Mouse (Mus musculus): ENCODE data around the gene Macf1. TPM values are rescaled to one million over a fixed set of nuclear protein-coding genes. Genes with fewer than 3 reads are reported as not detected.
A peak's percentile ranks its signal among the peaks of the same experiment; 100 is the strongest.

The Macf1 gene
- polyA plus RNA-seq, 1 experiment from 2014 or later = 69.9 TPM

- H3K4me2 ChIP-seq = no peak overlapping the region
- WGBS = 84% methylated on average over 4 of the region's 4 CpGs
- ATAC-seq (ENCODE audit: insufficient number of reproducible peaks, low FRiP score) = no peak
- H3K27me3 ChIP-seq (replicated peaks) = no peaks in the 10 kb centered on the region
- H3K27ac ChIP-seq (ENCODE audit: poor library complexity, severe bottlenecking) = no peak overlapping the region
- no peaks in the 10 kb centered on the region for H3K9me3 ChIP-seq (replicated peaks)
- H3K4me1 ChIP-seq (replicated peaks) = no peaks in the 10 kb centered on the region
- H3K9ac ChIP-seq = no peak overlapping the region
- no peak overlapping the region for H3K4me3 ChIP-seq
- H3K36me3 ChIP-seq = peaks cover 85% of the 10 kb centered on the region
Measured at GRCm38 (mm10) chr4:123382051-123382450, 302.1 kb downstream of the Macf1 start.

DNA sequence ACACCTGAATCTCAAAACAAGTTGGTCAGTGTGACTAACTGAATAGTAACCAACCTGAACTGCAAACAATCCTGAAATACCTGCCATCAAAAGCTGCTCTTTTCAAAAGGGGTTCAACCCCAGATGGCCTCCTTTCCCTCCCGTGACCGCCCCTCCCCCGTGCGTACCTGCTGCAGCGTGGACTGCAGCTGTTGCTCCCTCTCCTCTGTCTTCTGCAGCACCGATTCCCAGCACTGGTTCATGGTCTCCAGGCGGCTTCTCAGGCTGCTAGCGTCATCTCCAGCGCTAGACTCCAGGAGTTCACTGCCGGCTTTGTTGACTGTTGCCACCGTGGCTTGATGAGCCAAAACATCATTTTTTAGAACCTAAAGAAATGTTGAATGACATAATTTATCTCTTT, 302.6 kb downstream of the Macf1 start:
- no peak overlapping the region for H3K4me3 ChIP-seq
- H3K9me3 ChIP-seq (replicated peaks) = no peaks in the 10 kb centered on the region
- no peak for ATAC-seq (ENCODE audit: insufficient number of reproducible peaks, low FRiP score)
- H3K4me1 ChIP-seq (replicated peaks) = no peaks in the 10 kb centered on the region
- no peak overlapping the region for H3K27ac ChIP-seq (ENCODE audit: poor library complexity, severe bottlenecking)
- 93% methylated on average over 11 of the region's 11 CpGs for WGBS
- no peaks in the 10 kb centered on the region for H3K27me3 ChIP-seq (replicated peaks)
- no peak overlapping the region for H3K4me2 ChIP-seq
- no peak overlapping the region for H3K9ac ChIP-seq
- H3K36me3 ChIP-seq = peaks cover 85% of the 10 kb centered on the region

- H3K4me2 ChIP-seq = no peak overlapping the region
- 91% methylated on average over 3 of the region's 3 CpGs for WGBS
- no peak overlapping the region for H3K4me3 ChIP-seq
- no peaks in the 10 kb centered on the region for H3K27me3 ChIP-seq (replicated peaks)
- no peak overlapping the region for H3K9ac ChIP-seq
- no peaks in the 10 kb centered on the region for H3K4me1 ChIP-seq (replicated peaks)
- peaks cover 86% of the 10 kb centered on the region for H3K36me3 ChIP-seq
- no peaks in the 10 kb centered on the region for H3K9me3 ChIP-seq (replicated peaks)
- ATAC-seq (ENCODE audit: insufficient number of reproducible peaks, low FRiP score) = no peak
- H3K27ac ChIP-seq (ENCODE audit: poor library complexity, severe bottlenecking) = no peak overlapping the region
Measured at GRCm38 (mm10) chr4:123376031-123376430, 308.1 kb downstream of the Macf1 start.

DNA sequence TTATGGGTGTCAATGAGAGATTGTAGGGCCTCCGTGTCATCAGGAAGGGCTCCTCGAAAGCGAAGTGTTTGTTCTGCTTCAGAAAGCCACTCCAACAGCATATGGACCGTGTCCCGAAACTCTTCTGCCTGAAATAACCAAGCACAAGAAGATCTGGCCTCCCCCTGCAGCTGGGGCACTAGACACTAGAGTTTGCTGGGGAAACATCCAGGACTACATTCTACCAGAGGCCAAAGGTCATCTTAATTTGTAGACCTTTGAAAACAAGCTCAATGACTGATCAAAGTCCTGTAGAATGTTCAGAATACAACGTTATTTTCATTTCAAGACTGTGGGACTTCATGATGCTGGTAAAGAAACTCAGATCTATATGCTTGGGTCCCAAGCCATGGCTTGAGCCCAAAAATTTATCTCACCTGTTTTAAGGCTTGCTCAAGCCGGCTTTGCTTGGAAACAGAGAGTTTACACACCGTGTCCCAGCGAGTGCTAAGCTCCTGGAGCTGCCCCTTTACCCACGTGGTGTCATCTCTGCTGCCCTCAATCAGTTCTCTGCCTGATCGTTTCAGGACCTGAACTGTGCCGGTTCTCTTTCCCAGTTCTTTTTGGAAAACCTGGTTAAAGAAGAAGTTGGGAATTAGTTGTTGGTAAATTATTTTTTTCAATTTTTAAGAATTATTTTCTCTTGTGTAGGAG, 309.7 kb downstream of the Macf1 start:
- Histone ChIP-seq H3K9me3 (replicated peaks) (no peaks in the 10 kb centered on the region), H3K9ac (no peak overlapping the region), H3K27me3 (replicated peaks) (no peaks in the 10 kb centered on the region), H3K27ac (ENCODE audit: poor library complexity, severe bottlenecking) (no peak overlapping the region), H3K36me3 (peaks cover 92% of the 10 kb centered on the region), H3K4me1 (replicated peaks) (no peaks in the 10 kb centered on the region), H3K4me3 (no peak overlapping the region), H3K4me2 (no peak overlapping the region)
- ATAC-seq (ENCODE audit: insufficient number of reproducible peaks, low FRiP score) = no peak
- WGBS = 92% methylated on average over 12 of the region's 12 CpGs

GRCm38 (mm10) chr4:123363555-123363954, 320.6 kb downstream of the Macf1 start:
- no peaks in the 10 kb centered on the region for H3K27me3 ChIP-seq (replicated peaks)
- H3K27ac ChIP-seq (ENCODE audit: poor library complexity, severe bottlenecking) = no peak overlapping the region
- no peaks in the 10 kb centered on the region for H3K9me3 ChIP-seq (replicated peaks)
- no peak overlapping the region for H3K9ac ChIP-seq
- H3K4me2 ChIP-seq = no peak overlapping the region
- no peak for ATAC-seq (ENCODE audit: insufficient number of reproducible peaks, low FRiP score)
- WGBS = 91% methylated on average over 4 of the region's 4 CpGs
- no peak overlapping the region for H3K4me3 ChIP-seq
- H3K36me3 ChIP-seq = peaks cover 88% of the 10 kb centered on the region
- no peaks in the 10 kb centered on the region for H3K4me1 ChIP-seq (replicated peaks)

DNA sequence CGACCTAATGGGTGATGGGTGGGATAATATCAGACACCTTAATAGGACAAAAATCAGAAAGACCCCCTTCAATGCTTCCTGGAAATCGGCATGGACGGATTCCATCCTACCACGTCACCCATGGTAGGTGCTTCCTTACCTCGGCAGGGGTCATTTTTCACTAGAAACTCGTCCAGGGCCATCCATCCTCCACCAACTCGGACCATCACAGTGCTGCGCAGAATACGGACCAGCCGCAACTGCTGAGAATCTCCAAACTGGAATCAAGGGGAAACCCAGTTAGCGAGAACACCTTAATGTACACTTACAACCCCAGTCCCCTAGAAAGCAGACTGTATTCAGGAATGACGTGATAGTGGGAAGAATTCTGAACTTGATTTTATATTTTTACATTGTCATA, 323.4 kb downstream of the Macf1 start:
- Histone ChIP-seq H3K4me1 (replicated peaks) (no peaks in the 10 kb centered on the region), H3K27me3 (replicated peaks) (no peaks in the 10 kb centered on the region), H3K4me2 (no peak overlapping the region), H3K9ac (no peak overlapping the region), H3K36me3 (peaks cover 82% of the 10 kb centered on the region), H3K27ac (ENCODE audit: poor library complexity, severe bottlenecking) (no peak overlapping the region), H3K9me3 (replicated peaks) (no peaks in the 10 kb centered on the region), H3K4me3 (no peak overlapping the region)
- WGBS = 92% methylated on average over 12 of the region's 12 CpGs
- no peak for ATAC-seq (ENCODE audit: insufficient number of reproducible peaks, low FRiP score)

- no peaks in the 10 kb centered on the region for H3K4me1 ChIP-seq (replicated peaks)
- H3K9me3 ChIP-seq (replicated peaks) = no peaks in the 10 kb centered on the region
- no peak for ATAC-seq (ENCODE audit: insufficient number of reproducible peaks, low FRiP score)
- no peak overlapping the region for H3K4me3 ChIP-seq
- peaks cover 83% of the 10 kb centered on the region for H3K36me3 ChIP-seq
- H3K4me2 ChIP-seq = no peak overlapping the region
- H3K27ac ChIP-seq (ENCODE audit: poor library complexity, severe bottlenecking) = no peak overlapping the region
- H3K9ac ChIP-seq = no peak overlapping the region
- H3K27me3 ChIP-seq (replicated peaks) = no peaks in the 10 kb centered on the region
- 93% methylated on average over 7 of the region's 7 CpGs for WGBS
Measured at GRCm38 (mm10) chr4:123358613-123359012, 325.5 kb downstream of the Macf1 start.

DNA sequence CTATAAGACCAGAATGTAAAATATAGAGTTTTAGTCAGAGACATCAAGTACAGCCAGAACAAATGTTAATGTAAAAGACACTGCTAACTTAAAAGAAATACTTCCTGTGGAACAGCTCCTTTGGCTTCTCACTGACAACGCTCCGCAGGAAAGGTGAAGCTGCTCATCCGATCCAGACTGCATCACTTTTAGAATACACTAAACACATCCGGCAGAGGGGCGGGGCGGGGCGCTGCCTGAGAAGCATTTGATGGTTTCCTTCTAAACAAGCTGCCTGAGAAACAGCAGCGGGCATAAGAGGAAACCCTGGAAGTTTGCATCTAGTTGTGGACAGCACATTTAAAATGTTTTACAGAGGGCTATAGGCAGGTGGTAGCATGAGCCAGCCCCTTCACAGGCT, 328.2 kb downstream of the Macf1 start:
- Histone ChIP-seq H3K27me3 (replicated peaks) (no peaks in the 10 kb centered on the region), H3K36me3 (peaks cover 82% of the 10 kb centered on the region), H3K4me3 (no peak overlapping the region), H3K4me1 (replicated peaks) (no peaks in the 10 kb centered on the region), H3K4me2 (no peak overlapping the region), H3K9me3 (replicated peaks) (no peaks in the 10 kb centered on the region), H3K27ac (ENCODE audit: poor library complexity, severe bottlenecking) (no peak overlapping the region), H3K9ac (no peak overlapping the region)
- WGBS = 89% methylated on average over 8 of the region's 8 CpGs
- ATAC-seq (ENCODE audit: insufficient number of reproducible peaks, low FRiP score) = no peak

- 79% methylated on average over 8 of the region's 10 CpGs for WGBS
- no peak overlapping the region for H3K27ac ChIP-seq (ENCODE audit: poor library complexity, severe bottlenecking)
- H3K27me3 ChIP-seq (replicated peaks) = no peaks in the 10 kb centered on the region
- H3K36me3 ChIP-seq = peaks cover 83% of the 10 kb centered on the region
- H3K4me2 ChIP-seq = no peak overlapping the region
- no peaks in the 10 kb centered on the region for H3K4me1 ChIP-seq (replicated peaks)
- H3K9ac ChIP-seq = no peak overlapping the region
- no peak for ATAC-seq (ENCODE audit: insufficient number of reproducible peaks, low FRiP score)
- no peaks in the 10 kb centered on the region for H3K9me3 ChIP-seq (replicated peaks)
- H3K4me3 ChIP-seq = no peak overlapping the region
Measured at GRCm38 (mm10) chr4:123353271-123353877, 330.8 kb downstream of the Macf1 start.

DNA sequence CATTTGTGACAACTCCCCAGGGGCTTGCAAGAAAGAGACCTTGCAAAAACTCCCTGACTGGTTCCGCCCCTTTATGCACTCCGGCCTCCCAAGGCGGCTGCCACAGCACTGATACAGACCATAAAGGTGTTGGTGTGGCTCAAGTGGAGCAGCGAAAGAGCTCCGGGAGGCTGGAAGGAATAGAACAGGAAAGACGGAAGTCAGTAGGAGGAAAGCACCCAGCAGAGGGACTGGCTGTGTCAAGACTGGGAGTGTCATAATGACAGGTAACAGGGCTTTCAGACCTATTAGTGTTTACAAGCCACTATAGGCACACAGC, 340.7 kb downstream of the Macf1 start:
- Histone ChIP-seq H3K4me1 (replicated peaks) (peaks cover 11% of the 10 kb centered on the region; the same call in 1 of the 2 replicates), H3K4me3 (peak overlapping the region; percentile 57), H3K36me3 (peaks cover 4% of the 10 kb centered on the region), H3K9ac (peak overlapping the region; percentile 53), H3K27ac (ENCODE audit: poor library complexity, severe bottlenecking) (no peak overlapping the region), H3K9me3 (replicated peaks) (no peaks in the 10 kb centered on the region), H3K27me3 (replicated peaks) (peaks cover 36% of the 10 kb centered on the region), H3K4me2 (peak overlapping the region; percentile 97)
- WGBS = 2% methylated on average over 6 of the region's 6 CpGs
- peak; percentile 28 for ATAC-seq (ENCODE audit: insufficient number of reproducible peaks, low FRiP score)

DNA sequence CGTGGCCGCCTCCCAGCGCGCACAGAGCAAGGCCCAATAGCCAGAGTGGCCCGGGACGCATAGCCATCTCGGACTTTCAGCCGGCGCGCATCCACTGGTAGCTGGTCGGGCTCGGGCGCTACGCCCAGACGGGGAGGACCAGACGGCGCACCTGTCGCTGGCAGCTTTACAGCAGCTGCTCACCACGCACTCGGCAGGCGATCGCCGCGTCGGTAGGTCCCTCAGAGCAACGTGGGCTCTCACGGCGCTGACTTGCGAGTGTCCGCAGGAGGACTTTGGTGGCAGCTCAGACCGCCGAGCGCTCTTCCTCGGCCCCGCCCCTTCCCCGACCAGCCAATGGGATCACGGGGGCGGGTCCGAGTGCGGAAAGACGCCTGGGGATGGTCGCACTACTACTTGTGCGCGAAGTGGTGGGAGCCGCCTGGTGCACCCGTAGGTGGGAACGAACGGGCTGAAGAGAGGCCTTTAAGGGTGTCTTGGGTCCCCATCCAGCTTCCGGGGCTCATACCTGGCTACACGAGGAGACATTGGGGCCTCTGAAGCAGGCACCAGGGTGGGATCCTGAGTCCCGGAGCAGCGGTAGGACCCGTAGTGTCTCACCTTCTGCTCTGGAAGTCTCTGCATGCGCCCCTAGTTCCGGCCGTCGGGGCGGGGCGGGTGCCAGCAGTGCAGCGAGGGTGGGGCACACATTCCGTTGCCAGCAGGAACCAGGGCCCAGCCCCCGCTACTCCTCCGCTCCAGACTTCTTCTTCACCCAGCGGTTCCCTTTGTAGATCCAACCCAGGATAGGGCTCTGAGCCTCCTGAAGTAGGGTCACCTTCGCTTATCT, 341.3 kb downstream of the Macf1 start, which contains the start of gene Bmp8a:
TSS of gene Bmp8a (minus strand) at position 611 of the 829 bp plus-strand sequence.
- H3K36me3 ChIP-seq = no peaks in the 10 kb centered on the region
- H3K4me3 ChIP-seq = peak within 1 kb of the TSS; percentile 57
- no peaks in the 10 kb centered on the region for H3K9me3 ChIP-seq (replicated peaks)
- H3K4me2 ChIP-seq = peak within 1 kb of the TSS; percentile 97
- H3K4me1 ChIP-seq (replicated peaks) = peaks cover 11% of the 10 kb centered on the region; the same call in 1 of the 2 replicates
- ATAC-seq (ENCODE audit: insufficient number of reproducible peaks, low FRiP score) = peak; percentile 87
- H3K27ac ChIP-seq (ENCODE audit: poor library complexity, severe bottlenecking) = no peak within 1 kb of the TSS
- peaks cover 36% of the 10 kb centered on the region for H3K27me3 ChIP-seq (replicated peaks)
- WGBS = under 1% methylated on average over 65 of the region's 65 CpGs
- peak within 1 kb of the TSS; percentile 53 for H3K9ac ChIP-seq
